Mouse (Mus musculus) spleen, postnatal 14 days (tissue): ENCODE results near the gene Ndufa10.
"Not testable (repeated sequence)": the region's sequence is repeated elsewhere in the genome, so short reads cannot be mapped to it uniquely, and the experiment has no call there.

Experiments used
- DNase-seq, 2 experiments: peaks; one replicate each; pipeline ENCODE4 v3.0.0; 2021 to 2022; ENCODE audit warnings: low spot score in 2 of 2

Gene Ndufa10

DNA sequence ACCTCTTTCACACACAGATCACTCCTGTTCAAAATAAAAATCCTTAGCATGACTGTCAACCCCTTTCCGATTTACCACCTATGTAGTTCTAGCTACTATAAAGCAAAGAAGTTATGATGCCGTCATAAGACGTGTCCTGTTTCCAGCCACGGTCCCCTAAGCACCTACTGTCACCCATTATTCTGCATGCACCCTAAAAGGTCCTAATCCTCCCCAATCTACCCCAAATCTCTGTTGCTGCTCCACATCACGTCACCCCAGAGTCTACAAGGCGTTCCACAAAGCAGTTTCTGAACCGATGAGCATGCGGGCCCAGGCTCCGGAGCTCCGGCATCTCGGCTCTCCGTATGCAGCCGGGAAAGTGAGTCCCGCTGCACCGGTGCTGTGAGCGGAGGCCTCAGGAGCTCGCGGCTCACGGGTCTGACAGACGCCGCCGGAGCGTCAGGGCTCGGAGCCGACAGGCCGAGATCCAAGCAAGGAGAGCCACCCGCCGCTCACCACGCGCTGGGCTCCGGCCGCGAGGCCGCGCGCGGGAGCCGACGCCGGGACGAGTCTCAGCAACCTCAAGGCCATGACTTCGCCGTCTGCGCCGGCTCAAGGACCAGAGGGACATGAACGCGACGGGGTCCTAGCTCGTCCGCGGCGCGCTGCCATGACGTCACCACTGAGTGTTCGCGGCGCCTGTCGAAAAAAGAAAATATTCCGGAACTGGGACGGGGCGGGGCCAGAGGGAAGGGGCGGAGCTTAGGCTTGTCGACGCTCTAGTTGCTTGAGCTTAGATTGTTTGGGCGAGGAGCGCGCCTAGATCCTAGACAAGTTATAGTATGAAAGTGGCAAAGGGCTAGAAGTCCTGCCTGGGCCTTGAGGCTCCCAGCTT is at the start of gene Ndufa10:
TSS of gene Ndufa10 (minus strand) at position 696 of the 877 bp plus-strand sequence.
- DNase-seq, result peak; percentile 92 to 95

DNA sequence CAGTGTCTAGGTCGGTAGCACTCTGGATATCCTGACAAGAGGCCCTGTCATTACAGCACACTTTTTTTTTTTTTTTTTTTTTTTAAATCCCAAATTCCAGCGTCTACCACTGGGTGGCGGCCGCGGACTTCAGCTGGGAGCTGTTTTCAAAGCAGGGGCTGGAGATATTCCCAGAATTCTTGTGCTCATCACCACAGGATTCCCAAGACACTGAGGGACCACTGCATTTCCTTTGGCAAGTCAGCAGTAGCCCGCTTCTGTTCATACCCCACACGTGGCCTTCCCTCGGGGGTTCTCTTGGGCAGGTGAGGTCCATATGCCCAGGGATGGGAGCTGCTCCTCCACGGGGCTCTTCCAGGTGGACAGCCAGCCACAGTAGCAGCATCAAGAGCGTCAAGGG is 47.7 kb upstream of the Ndufa10 start:
- DNase-seq, result no peak

DNA sequence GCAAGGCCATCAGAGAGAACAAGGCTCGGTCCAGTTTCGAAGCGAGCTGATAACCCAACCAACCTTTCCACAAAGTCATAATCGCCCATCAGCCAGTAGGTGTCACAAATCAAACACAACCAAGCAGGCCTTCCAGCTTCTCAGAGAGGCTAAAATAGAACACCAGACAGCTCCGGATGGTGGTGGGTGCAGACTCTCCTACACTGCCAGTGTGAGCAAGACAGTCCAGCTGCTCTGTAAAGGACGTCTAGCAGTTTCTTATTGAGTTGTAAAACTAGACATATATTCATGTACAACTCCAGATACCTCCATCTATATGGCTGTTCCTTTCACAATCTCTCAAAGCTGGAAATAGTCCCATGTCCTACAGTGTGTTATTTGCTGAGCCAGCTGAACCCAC is 45.4 kb upstream of the Ndufa10 start:
- DNase-seq, result no peak

DNA sequence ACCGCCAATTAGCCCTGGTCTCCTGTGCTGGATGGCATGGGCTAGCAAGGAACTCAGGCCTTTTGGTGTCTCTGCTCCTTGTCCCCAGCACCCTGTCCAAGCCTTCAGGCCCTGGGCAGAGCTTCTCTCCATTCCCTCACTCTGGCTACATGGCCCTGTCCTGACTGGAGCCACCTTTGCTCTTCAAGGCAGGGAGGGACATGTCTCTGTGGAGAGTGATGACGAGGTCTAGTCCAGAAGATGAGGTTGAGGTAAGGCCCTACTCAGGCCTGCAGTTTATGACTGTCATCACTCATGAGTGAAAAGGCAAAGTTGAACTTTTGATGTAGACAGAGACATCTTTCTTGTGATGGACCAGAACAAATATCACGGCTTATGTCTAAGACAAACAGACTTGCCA is 44.9 kb upstream of the Ndufa10 start, which contains the start of gene Olfr1414:
TSS of gene Olfr1414 (minus strand) at position 101 of the 400 bp plus-strand sequence.
- no peak for DNase-seq

DNA sequence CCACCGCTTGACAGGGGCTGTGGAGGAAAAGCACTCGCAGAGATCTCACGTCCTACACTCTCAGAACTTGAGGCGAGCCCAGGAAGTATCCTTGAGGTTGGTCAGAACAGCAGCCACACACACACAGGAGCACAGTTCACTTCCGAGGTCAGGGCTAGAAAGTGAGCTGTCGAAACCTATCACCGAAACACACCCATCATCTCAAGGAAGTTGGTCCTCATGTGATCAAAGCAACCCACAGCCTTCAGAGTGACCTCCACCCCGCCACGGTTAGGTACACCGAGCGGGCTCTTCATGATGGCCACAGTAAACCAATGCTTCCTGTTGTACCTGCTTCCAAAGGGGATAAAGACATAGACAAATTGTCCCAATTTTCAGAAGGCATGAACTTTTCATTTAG is 41.7 kb upstream of the Ndufa10 start:
- no peak for DNase-seq

DNA sequence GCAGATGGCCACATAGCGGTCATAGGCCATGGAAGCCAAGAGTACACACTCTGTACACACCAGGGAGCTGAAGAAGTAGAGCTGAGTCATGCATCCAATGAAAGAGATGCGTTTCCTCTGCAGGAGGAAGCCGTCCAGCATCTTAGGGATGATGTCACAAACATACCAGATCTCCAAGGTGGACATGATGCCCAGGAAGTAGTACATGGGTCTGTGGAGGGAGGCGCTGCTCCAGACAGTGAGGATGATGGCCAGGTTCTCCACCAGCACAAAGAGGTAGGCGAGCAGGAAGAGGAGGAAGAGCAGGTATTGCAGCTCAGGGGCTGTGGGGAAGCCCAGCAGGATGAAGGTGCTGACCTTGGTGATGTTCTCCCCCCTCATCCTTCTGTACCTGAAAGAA is 38.0 kb upstream of the Ndufa10 start:
- DNase-seq, result not testable (repeated sequence)

DNA sequence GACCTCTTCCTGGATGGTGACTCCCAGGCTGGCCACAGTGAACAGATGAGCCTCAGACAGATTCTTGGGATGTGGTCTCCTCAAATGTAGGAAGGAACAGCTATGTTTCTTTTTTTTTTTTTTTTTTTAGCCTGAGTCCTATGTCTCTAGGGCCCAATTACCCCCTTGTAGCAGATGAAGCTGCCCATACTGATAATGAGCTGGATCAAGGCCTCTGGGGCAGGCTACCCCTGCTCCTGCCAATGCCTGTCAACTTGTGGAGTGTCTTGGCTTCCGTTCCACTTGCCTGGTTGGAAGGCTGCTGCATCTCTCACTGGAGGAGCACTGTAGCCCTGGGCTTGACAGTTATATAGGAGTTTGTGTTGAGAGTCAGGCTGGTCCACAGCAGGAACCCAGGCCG is 22.3 kb upstream of the Ndufa10 start, which contains the start of gene Olfr1415:
TSS of gene Olfr1415 (minus strand) at position 101 of the 400 bp plus-strand sequence.
- DNase-seq, result no peak

DNA sequence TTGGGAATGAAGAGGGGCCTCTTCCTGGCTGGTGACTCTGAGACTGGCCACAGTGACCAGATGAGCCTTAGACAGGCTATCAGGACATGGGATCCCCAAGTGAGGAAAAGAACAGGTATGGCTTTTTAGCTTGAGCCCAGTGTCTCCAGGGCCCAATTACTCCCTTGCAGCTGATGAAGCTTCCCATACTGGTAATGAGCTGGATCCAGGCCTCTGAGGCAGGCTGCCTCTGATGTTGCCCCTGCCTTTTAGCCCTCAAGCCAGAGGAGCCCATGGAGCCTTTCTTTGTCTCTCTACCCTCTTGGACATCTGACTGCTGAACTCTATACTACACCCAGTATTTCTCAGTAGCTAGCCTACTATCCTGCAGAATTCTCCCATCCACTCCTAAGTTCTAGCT is 11.4 kb upstream of the Ndufa10 start, which contains the start of gene Olfr1416:
TSS of gene Olfr1416 (minus strand) at position 101 of the 400 bp plus-strand sequence.
- DNase-seq, result no peak

DNA sequence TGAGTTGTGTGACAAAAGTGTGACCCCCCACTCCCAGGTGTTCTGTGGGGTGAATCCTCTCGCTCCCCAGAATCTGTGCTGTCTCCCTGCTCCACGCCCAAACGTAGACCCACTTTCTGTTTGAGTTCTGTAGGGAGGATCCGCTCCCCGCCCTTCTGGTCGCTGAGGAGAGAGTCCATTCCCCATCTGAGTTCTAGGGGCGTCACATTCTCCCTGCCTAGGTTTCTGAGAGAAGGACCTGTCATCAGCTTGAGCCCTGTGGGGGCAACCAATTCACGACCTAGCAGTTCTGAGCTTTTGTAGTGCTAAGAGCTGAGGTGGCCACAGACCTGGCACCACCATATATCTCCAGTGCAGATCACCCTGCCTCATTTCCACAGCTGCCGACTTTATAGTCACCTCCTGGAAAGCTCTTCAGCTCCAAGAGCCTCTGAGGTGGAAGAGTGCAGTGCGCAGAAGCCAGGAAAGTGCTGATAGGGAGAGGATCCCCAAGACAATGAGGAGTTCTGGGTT is 462 bp upstream of the Ndufa10 start:
- DNase-seq, result no peak

DNA sequence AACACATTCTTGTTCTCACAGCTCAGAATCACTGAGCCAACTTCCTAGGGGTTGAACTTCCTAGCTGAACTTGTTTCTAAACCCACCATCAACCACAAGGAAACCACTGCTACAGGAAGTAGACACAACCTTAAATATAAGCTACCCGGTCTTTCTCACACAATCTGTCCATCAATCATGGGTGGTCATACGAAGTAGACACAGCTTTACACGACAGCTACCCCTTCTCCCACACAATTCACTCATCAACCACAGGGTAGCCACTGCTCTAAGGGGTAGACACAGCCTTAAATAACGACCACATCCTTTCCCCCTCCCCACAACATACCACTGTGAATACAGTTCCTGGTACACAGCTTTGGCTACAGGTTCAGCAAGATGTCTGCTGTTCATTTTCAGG is 4.8 kb downstream of the Ndufa10 start:
- no peak for DNase-seq

DNA sequence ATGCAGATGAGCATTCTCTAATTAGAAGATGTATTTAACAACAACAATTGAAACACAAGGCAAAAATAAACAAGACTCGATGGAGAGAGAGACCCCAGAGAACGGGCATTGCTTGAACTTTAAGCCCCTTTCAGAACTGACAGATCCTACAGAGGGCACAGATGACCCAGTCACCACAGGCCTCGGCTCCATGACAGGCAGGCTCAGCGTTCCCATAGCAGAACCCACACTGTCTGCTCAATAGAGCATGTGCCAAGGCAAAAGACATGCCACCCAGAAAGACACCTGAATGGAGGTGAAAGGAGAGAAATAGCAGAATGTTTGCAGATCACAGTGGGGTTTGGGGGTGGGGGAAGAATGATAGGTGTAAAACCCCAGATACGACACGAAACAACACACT is 15.2 kb downstream of the Ndufa10 start:
- no peak for DNase-seq

DNA sequence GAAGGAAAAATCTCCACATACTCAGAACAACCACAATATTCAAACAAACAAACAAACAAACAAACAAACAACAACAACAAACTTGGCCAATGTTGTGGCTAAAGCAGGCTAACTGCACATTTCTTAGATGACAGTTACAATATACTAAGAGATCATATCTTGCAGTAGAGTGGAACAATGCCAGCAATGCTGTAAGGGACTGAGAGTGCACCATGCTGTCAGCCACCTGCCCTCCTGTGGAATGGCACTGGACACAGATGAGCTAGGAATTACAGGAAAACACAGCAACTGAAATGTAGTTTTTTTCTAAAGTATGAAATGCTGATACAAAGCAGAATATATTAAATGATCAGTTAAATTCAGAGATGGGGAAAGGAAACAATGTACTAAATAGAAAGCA is 15.9 kb downstream of the Ndufa10 start:
- DNase-seq, result no peak

DNA sequence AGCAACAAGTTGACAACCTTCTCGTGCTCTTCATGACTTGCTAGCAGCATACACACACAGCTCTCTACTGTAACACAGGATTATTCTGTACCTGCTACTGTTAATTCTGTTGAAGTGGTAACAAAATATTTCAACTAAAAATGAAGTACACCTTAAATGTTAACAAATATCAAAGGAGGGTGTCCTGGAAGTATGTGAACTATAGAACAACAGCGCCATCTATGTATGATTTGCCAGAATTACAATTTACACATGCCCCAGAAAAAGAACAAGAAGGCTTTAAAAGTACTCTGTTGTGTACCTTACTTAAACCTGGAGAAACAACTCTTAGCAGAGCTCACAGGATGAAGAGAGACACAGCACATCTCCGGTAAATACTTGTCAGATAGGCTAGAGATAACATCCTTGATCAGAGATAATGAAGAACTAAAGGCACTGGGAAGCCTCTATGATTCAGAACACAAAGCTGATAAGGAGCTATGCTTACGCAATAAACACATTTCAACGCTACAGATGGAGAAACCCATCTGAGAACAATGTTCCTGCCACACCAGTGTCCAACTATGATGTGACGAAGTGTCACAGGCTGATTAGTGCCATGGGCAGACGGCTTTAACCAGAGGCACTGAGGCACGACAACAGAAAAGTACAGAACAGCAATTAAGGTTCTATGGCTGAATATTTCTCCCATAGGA is 19.8 kb downstream of the Ndufa10 start:
- no peak for DNase-seq

DNA sequence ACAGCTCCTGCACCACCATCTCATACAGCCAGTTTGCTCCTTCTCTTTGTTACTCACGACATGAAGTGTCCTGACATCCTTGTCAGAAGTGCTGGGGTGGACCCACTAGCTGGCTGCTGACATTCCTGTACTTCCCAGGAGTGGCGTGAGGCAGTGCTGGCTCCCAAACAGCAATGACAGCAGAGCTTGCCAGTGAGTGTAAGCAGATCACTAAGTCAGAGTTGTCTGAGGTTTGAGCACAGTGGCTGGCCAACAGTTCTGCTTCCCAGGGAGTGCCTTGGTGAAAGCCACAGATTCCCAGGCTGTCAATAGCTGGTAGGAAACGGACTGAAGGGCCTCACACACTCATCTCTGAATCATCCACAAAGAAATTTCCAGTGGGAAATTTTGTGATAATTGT is 25.4 kb downstream of the Ndufa10 start:
- DNase-seq, result no peak

DNA sequence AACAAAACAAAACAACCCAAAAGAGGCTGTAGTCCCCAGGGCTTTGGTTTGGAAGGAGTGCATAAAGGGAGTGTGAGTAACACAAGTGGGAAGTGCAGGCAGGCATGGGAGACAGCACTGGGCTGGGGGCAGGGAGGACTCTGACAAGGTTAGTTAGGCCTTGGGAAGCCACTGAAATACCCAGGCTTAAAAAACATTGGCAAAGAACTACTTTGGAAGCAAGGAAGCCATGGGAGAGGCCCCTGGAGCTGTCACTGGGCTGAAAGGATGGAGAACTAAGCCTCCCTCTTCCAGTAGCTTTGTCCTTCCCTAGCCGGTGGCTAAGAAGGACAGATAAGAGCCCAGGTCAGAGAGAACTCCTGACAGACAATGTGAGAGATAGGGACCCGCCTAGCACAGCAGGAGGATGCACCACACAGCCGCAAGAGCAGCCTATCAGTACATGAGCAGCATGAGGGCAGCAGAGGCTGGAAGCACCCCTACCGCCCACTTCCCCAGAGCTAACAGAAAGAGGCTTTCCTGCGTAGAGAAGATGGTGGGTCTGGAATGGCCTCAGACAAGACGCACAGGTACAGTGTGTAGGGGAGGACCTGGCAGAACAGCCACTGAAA is 32.1 kb downstream of the Ndufa10 start:
- no peak for DNase-seq

DNA sequence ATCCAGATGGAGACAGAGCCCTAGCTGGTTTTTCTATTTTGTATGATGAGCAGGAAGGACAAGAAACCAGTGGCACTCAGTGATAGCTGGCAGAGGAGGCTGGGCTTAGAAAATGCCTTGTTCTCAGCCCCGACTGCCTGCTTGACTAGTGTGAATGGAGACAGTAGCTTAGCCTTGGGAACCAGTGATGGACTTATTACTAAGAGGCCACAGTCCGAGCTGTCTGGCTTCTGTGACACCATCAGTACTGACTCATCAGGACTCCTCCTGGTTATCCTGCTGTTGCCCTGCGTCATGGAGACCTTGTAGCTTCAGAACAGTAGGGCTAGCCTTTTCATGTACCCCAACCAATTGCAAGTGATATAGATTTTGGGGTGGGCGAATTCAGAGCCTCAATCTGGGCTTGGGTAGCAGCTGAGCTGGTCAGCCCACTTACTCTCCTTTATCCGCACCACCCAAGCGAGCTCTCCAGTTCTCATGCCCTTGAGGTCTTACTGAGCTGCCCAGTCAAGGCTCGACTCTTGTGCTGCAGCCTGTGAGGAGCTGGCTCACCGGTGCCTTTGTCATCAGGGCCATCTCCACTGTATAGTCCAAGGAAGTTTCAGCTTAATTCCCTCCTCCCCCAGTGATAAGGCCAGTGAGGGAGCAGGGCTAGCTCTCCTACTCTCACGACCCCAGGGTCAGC is 33.5 kb downstream of the Ndufa10 start:
- no peak for DNase-seq

DNA sequence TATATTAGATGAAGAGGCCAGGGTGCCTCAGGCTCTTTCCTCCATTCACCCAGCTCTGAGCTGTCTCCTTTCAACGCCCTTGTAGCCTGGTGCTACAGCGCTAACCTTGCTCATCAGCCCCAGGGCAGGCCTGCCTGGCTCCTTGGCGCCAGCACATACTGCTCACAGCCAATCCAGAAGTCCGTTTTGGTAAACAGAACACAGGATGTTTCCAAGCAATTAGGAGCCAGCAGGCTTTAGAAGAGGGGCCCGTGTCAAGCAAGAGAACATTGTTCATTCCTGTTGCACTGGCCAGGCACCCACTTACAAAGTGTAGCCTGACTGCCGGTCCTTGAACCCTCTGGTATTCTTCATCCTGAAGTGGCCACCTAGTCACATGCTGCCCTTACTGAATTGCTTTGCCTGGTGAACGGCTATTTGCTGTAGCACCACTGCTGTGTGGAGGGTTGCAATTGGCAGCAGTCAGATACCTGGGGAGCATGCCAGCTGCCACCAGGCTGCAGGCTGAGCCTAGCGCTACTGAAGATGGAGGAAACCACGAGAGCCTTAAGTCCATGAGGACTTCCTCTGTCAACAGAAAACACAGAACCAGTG is 35.9 kb downstream of the Ndufa10 start:
- DNase-seq, result no peak

DNA sequence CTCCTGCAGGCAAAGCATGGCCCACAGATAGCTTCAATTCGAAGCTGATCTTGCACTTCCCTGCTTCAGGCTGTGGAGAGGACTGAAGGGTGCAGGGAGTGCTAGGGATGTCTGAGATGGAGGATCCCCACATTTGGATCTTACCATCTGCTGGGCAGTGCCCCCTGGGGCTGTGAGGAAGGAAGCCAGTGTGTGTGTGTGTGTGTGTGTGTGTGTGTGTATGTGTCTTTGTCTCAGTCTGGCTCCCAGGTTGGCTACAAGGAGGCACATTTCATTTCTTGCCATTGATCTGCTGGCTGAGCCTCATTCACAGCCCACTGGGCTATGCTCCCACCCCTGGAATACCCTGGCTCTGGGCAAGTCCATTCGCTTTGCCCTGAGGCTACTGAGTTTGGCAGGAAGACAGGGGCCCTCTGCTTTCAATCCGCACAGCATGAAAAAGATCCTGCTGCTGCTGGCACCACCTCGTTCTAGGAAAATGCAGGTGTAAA is 36.8 kb downstream of the Ndufa10 start:
- no peak for DNase-seq

DNA sequence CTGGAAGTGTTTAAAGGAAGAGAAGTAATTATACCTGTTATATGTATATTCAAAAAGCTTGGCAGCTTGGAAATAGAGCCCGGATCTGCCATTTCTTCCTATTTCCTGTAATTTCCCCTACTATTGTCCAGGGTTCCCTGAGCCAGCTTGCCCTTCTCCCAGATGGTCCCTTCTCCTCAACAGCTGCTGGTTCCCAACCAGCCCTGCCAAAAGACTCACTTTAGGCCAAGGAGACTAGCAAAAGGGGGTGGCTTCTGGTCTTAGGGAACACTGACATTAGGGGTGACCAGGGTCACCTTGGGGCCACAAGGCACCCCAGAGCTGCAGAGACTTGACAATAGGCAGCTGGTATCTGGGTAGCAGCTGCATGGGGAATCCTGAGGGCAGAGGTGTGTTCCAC is 38.7 kb downstream of the Ndufa10 start:
- DNase-seq, result no peak

DNA sequence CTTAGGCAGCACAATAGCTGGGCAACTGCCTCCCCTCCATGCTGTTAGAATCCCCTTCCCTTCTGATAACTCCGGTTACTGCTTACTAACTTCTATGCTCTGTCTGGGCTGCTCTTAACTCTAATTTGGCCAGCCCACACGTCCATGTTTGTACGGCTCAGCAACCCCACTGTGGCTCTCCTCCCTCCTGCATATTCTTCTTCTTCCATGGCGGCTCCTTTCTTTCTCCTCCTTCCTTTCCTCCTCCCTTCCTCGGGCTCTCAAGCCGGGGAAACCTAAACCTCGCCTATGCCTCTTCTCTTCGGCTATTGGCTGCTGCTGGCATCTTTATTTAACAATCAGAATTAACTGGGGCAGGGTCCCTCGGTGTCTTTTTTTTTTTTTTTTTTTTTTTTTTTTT is 40.9 kb downstream of the Ndufa10 start:
- DNase-seq, result no peak

DNA sequence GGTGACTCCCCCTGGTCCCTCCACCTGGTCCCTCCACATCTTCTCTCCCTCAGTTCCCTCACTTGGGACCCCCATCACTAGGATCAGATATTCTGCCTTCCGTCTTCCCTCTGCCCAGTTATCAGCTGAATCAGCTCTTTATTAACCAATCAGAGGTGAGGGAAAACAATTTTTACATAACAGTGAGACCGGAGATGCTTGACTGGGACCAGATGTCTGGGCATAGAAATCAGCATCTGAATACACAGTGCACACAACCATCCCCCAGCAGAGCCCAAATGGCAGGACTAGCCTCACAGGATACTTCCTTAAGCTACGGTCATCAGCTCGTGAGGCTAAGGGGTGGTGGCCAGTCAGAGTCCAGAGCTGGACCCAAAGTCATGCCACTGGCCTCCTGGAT is 41.6 kb downstream of the Ndufa10 start:
- no peak for DNase-seq
